Mouse (Mus musculus): ENCODE data around the gene Gm21973.

DNA sequence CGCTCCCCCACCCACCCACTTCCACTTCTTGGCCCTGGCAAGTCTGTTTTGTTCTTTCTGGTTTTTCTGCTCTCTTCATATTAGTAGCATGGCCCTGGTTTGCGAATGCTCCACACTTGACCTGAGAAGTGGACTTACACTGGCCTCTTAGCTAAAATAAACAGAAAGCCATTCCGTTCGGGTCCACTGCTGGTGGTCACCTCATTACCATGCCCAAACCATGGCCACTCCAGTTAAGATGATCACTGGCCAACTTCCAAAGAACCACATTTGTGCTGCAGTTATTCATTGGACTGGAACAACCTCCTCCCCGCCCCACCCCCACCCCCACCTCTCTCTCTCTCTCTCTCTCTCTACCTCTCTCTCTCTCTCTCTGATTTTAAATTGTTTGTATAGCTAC is 43.6 kb upstream of the Gm21973 start:
- no peak for TF ChIP-seq CTCF (IDR thresholded peaks at IDR 0.05; ENCODE audit: borderline replicate concordance, control insufficient read depth, extremely low read depth, insufficient read depth, low read length, poor library complexity)
- TF ChIP-seq POLR2A (IDR thresholded peaks at IDR 0.05; ENCODE audit: control insufficient read depth, extremely low read depth, insufficient read depth, low read length, poor library complexity): no peak

All from thymus, adult 2 months (tissue).